Mouse (Mus musculus) cerebellum, postnatal 4 days (tissue): ENCODE measurements at regions not wholly inside any gene's neighbourhood (a gene's known extent, or its start where the extent isn't known, plus 50 kb on each side); places are given as distances from the start of the nearest gene placed in this dataset.

Source experiments
- DNase-seq, 2 experiments: peaks; one replicate each; pipeline ENCODE4 v3.0.0; 2022; ENCODE audit warnings: low spot score in 2 of 2, mixed read lengths in 1 of 2

GRCm38 (mm10) chr11:111838996-111839395 is 773.0 kb downstream of the Kcnj2 start:
- no peak for DNase-seq

- DNase-seq = no peak
These were observed 777.8 kb downstream of the Kcnj2 start for GRCm38 (mm10) chr11:111843728-111844258.

GRCm38 (mm10) chr11:111844382-111845027 is 778.5 kb downstream of the Kcnj2 start:
- DNase-seq = no peak

GRCm38 (mm10) chr11:111857288-111857687 is 791.3 kb downstream of the Kcnj2 start:
- DNase-seq = no peak

GRCm38 (mm10) chr11:111858111-111858510 is 792.1 kb downstream of the Kcnj2 start:
- no peak for DNase-seq

- no peak for DNase-seq
These were observed 799.2 kb downstream of the Kcnj2 start for GRCm38 (mm10) chr11:111865143-111865542.

- DNase-seq = no peak
These were observed 809.4 kb downstream of the Kcnj2 start for GRCm38 (mm10) chr11:111875406-111875805.

- no peak for DNase-seq
These were observed 814.2 kb downstream of the Kcnj2 start for GRCm38 (mm10) chr11:111880146-111880545.

GRCm38 (mm10) chr11:111890026-111890425 is 824.1 kb downstream of the Kcnj2 start:
- no peak for DNase-seq

GRCm38 (mm10) chr11:111893861-111894260 is 827.9 kb downstream of the Kcnj2 start:
- no peak for DNase-seq

- DNase-seq = no peak
These were observed 829.5 kb downstream of the Kcnj2 start for GRCm38 (mm10) chr11:111895221-111896200.

- no peak for DNase-seq
These were observed 831.0 kb downstream of the Kcnj2 start for GRCm38 (mm10) chr11:111897001-111897400.

GRCm38 (mm10) chr11:111904086-111904485 is 838.1 kb downstream of the Kcnj2 start:
- peak in 1 of 2 experiments; percentile 9 for DNase-seq

GRCm38 (mm10) chr11:111913891-111914290 is 847.9 kb downstream of the Kcnj2 start:
- no peak for DNase-seq

- no peak for DNase-seq
These were observed 855.7 kb upstream of the Sox9 start for GRCm38 (mm10) chr11:111926336-111926735.

- no peak for DNase-seq
These were observed 852.7 kb upstream of the Sox9 start for GRCm38 (mm10) chr11:111929366-111929765.

- no peak for DNase-seq
These were observed 850.0 kb upstream of the Sox9 start for GRCm38 (mm10) chr11:111932052-111932451.

GRCm38 (mm10) chr11:111944282-111944681 is 837.7 kb upstream of the Sox9 start:
- no peak for DNase-seq

GRCm38 (mm10) chr11:111945806-111946205 is 836.2 kb upstream of the Sox9 start:
- no peak for DNase-seq

- no peak for DNase-seq
These were observed 834.4 kb upstream of the Sox9 start for GRCm38 (mm10) chr11:111947671-111948070.

- no peak for DNase-seq
These were observed 828.6 kb upstream of the Sox9 start for GRCm38 (mm10) chr11:111953421-111953820.

- DNase-seq = no peak
These were observed 824.2 kb upstream of the Sox9 start for GRCm38 (mm10) chr11:111957721-111958287.
